ENCODE assay signal across 26 mouse cellular contexts in genomic region chr10:110619193-110619592, GRCm38 (mm10).
A peak's percentile ranks its signal among the peaks of the same experiment; 100 is the strongest.
DNase-seq lines count a peak whose midpoint lies in the region; ATAC-seq lines count a peak whose summit lies in the region.
"Had no signal": no experiment of that assay in that cellular context is flagged by ENCODE, and none has a peak within 500 bp of the region (broad histone marks: within the 10 kb centered on the region; RNA-seq: fewer than 3 reads in every experiment).

No protein-coding gene starts in this region.

- no peak for DNase-seq in cerebellum, adult 9-10 months
- DNase-seq in frontal cortex, adult 2 months (ENCODE audit: extremely low spot score in 1 of 2, low spot score in 1 of 2) = peak; percentile 16 to 59
- DNase-seq in frontal cortex, postnatal 14 days (ENCODE audit: low spot score in 2 of 2) = no peak
- peak; percentile 57 for DNase-seq in right cerebral cortex, adult 18-20 months
- no peak for DNase-seq in right cerebral cortex, postnatal 10 days (ENCODE audit: low spot score in 2 of 2)
- DNase-seq in telencephalon, adult 2 months (ENCODE audit: low read depth, low spot score) = peak; percentile 82
- no peak for DNase-seq in spleen, postnatal 10 days (ENCODE audit: low spot score in 2 of 2)
- DNase-seq: adrenal gland, adult 2 months; adrenal gland, postnatal 36 days; embryo, embryonic 11 days; gastrocnemius, postnatal 25 days; heart, adult 11 months; kidney, adult 2 months; kidney, postnatal 36 days; liver, embryonic 13.5 days; lung, adult 18-20 months; lung, postnatal 4 days; thymus, adult 2 months; thymus, postnatal 36 days had no signal

- ATAC-seq in cerebellum, adult (ENCODE audit: insufficient number of reproducible peaks, low FRiP score, low TSS enrichment) = peak; percentile 40; the same call in 1 of the 2 replicates
- ATAC-seq: activated CD4-positive, CD25-positive, alpha-beta regulatory T cell, adult 4 months; forebrain, embryonic 14.5 days; hindbrain, embryonic 16.5 days; intestine, embryonic 15.5 days; lung, postnatal 0 days; midbrain, embryonic 13.5 days had no signal

Comparison
In these comparisons a context has a peak if more than half of its experiments do, and no peak if none do; other contexts are left out.
1. DNase-seq: peak in frontal cortex, adult 2 months (2 of 2), right cerebral cortex, adult 18-20 months (single experiment) and telencephalon, adult 2 months (single experiment); none in cerebellum, adult 9-10 months (single experiment), frontal cortex, postnatal 14 days (0 of 2), right cerebral cortex, postnatal 10 days (0 of 2) and spleen, postnatal 10 days (0 of 2).